Mouse (Mus musculus): ENCODE measurements around the gene Trp53tg5.

DNA sequence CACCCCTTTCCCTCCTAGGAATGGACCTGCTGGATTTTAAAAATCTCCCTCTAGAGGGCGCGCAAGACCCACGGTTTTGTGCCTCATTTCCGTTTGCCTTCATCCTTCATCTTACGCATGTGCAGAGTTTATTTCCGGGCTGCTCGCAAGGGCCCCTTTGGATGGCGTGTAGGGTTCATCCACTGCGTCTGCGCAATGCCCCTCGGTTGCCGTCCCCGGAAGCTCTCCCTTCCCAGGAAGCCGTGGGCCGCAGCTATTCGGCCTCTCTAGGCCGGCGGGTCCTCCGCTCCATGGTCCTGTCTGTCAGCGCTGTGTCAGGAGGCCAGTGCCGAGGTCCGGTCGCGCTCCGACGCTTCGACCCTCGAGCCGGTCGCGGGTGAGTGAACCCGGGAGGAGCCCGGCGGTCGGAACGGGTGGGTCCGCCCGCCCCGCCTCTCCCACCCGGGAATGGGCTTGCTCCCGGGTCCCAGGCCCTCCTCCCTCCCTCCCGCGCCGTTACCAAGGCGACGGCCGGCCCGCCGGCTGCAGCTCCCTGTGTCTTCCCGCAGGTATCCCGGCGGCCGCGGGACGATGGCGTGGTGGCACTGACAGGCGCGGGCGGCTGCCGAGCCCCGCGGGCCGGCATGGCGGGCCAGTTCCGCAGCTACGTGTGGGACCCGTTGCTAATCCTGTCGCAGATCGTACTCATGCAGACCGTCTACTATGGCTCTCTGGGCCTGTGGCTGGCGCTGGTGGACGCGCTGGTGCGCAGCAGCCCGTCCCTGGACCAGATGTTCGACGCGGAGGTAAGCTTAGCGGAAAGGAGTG, 12.6 kb downstream of the Trp53tg5 start, which contains the start of gene Gm20458:
- TF ChIP-seq CTCF (IDR thresholded peaks at IDR 0.05) (peak; percentile 82), EP300 (IDR thresholded peaks at IDR 0.05) (no peak)

Data from lung, postnatal 0 days (tissue).